Mouse (Mus musculus) olfactory bulb, adult 2 months (tissue): ENCODE data around the gene Prdx2. TPM values are rescaled to one million over a fixed set of nuclear protein-coding genes. Genes with fewer than 3 reads are reported as not detected.

Experiments
- H3K27ac ChIP-seq: fragments of 200-500 bp; 2 replicates; pipeline ENCODE4 v1.5.1; 2012; ENCODE audit warnings: low read depth, low read length; ENCODE audit not compliant: insufficient read depth
- H3K4me1 ChIP-seq: fragments of 200-500 bp; 2 replicates; pipeline ENCODE4 v1.6.1; 2012; ENCODE audit warnings: low read length; ENCODE audit not compliant: control insufficient read depth, insufficient read depth
- H3K4me3 ChIP-seq: fragments of 200-500 bp; 2 replicates; pipeline ENCODE4 v1.5.1; 2012; ENCODE audit warnings: mild to moderate bottlenecking, low read depth, low read length, moderate library complexity; ENCODE audit not compliant: insufficient read depth
- CTCF ChIP-seq: fragments of 200-500 bp; IDR thresholded peaks from 2 replicates; pipeline ENCODE4 v1.5.1; 2012; ENCODE audit warnings: low read depth, mild to moderate bottlenecking, low read length, moderate library complexity; ENCODE audit not compliant: insufficient read depth
- POLR2A ChIP-seq: fragments of 200-500 bp; IDR thresholded peaks from 2 replicates; pipeline ENCODE4 v1.6.1; 2012; ENCODE audit warnings: mild to moderate bottlenecking, low read depth, low read length, moderate library complexity; ENCODE audit not compliant: insufficient read depth
- WGBS: fragments of 180-500 bp; shearing (Covaris S2); methylation state at CpG from one replicate; pipeline ENCODE4 v1.1.7; 2018; 5-methylcytosine and 5-hydroxymethylcytosine counted together
- polyA plus RNA-seq: library from polyadenylated mRNA; stranded (reverse); fragments of >200 nt; gene quantifications from 2 replicates; pipeline ENCODE4 v1.2.4, GENCODE M21; 2012; ENCODE audit warnings: low replicate concordance; ENCODE audit not compliant: missing spikeins, insufficient read depth, insufficient read length

The Prdx2 gene
- polyA plus RNA-seq, 1 experiment: not detected

GRCm38 (mm10) chr8:84935489-84935888 is 33.9 kb upstream of the Prdx2 start:
- Histone ChIP-seq H3K27ac (no peak overlapping the region; the same call in 1 of the 2 replicates), H3K4me1 (peaks cover 23% of the 10 kb centered on the region), H3K4me3 (peak overlapping the region; percentile 55)
- WGBS: 9% methylated on average over 14 of the region's 14 CpGs
- TF ChIP-seq POLR2A (no peak), CTCF (no peak)

- TF ChIP-seq CTCF: no peak
- no peak for TF ChIP-seq POLR2A
- peak overlapping the region; percentile 55 for H3K4me3 ChIP-seq
- H3K4me1 ChIP-seq: peaks cover 23% of the 10 kb centered on the region
- H3K27ac ChIP-seq: peak overlapping the region; percentile 36
- WGBS: 10% methylated on average over 23 of the region's 23 CpGs
These were observed 33.1 kb upstream of the Prdx2 start for GRCm38 (mm10) chr8:84936041-84936961.

- H3K4me1 ChIP-seq: peaks cover 23% of the 10 kb centered on the region
- TF ChIP-seq POLR2A (peak; percentile 54; the same call in 1 of the 2 replicates), CTCF (peak; percentile 68; the same call in 1 of the 2 replicates)
- 1% methylated on average over 50 of the region's 50 CpGs for WGBS
- H3K27ac ChIP-seq: peak within 1 kb of the TSS; percentile 36
- H3K4me3 ChIP-seq: peak within 1 kb of the TSS; percentile 55
These were observed 32.3 kb upstream of the Prdx2 start, which contains the start of gene Mast1 for GRCm38 (mm10) chr8:84936962-84937546. Mast1 (minus strand) TSS chr8:84937359.

DNA sequence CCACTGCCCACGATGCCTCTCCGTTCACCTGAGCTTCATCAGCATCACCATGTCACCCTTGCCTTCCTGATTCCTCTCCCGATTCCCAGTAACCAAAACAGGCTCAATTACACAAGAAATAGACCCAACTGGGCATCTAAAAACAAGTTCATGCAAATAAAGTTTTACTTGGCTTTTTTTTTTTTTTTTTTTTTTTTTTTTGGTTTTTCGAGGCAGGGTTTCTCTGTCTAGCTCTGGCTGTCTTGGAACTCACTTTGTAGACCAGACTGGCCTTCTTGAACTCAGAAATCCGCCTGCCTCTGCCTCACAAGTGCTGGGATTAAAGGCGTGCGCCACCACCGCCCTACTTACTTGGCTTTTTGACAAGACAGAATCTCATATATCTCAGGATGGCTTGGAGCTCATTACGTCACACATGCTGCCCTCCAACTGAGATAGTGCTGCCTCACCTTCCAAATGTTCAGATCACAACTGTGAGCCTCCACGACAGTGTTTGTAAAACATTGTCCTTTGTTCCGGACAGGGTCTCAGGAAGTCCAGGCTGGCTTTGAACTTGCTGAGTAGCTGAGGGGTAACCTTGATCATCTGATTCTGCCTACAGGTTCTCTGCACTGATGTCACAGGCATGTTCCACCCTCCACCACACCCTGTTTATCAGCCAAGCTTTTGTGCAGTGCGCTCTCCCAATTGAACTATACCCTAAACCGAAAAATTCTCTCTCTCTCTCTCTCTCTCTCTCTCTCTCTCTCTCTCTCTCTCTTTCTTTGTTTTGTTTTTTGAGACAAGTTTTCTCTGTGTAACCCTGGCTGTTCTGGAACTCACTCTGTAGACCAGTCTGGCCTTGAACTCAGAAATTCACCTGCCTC is 31.5 kb upstream of the Prdx2 start:
- H3K4me3 ChIP-seq: peak overlapping the region; percentile 55
- H3K27ac ChIP-seq: no peak overlapping the region
- 60% methylated on average over 13 of the region's 13 CpGs for WGBS
- TF ChIP-seq POLR2A (no peak), CTCF (no peak)
- peaks cover 23% of the 10 kb centered on the region for H3K4me1 ChIP-seq

DNA sequence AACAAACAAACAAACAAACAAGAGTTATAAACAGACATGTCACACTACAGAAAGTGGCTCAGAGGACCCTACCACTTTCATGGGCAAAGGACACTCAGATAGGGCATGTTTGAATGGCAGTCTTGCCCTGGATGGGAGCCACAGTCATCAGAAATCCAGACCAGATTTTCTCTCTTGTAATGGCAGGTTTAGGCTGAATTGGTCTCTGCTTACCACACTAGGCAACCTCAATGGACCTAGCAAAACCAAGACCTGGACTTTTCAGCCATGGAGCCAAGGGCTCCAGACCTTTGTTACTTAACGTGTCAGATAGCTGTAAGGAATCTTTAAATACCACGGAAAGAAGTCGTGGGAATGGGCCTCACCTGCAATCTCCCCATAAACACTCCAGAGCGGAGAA is 25.7 kb upstream of the Prdx2 start:
- Histone ChIP-seq H3K4me3 (no peak overlapping the region), H3K27ac (no peak overlapping the region), H3K4me1 (peaks cover 21% of the 10 kb centered on the region)
- TF ChIP-seq CTCF (no peak), POLR2A (no peak)
- WGBS: 45% methylated on average over 4 of the region's 4 CpGs

- no peak for TF ChIP-seq CTCF
- TF ChIP-seq POLR2A: no peak
- Histone ChIP-seq H3K4me3 (peak overlapping the region; percentile 72), H3K4me1 (peaks cover 21% of the 10 kb centered on the region), H3K27ac (no peak overlapping the region)
- 2% methylated on average over 26 of the region's 26 CpGs for whole genome bisulfite sequencing
These were observed 24.8 kb upstream of the Prdx2 start for GRCm38 (mm10) chr8:84944478-84945160.

- Histone ChIP-seq H3K27ac (no peak overlapping the region), H3K4me1 (peaks cover 21% of the 10 kb centered on the region), H3K4me3 (peak overlapping the region; percentile 72)
- WGBS: 1% methylated on average over 11 of the region's 11 CpGs
- TF ChIP-seq POLR2A (no peak), CTCF (no peak)
These were observed 24.2 kb upstream of the Prdx2 start for GRCm38 (mm10) chr8:84945235-84945632.
